Mouse (Mus musculus): ENCODE measurements at regions not wholly inside any gene's neighbourhood (a gene's known extent, or its start where the extent isn't known, plus 50 kb on each side); places are given as distances from the start of the nearest gene placed in this dataset.

GRCm38 (mm10) chr17:45935291-45935690, 96.9 kb downstream of the Vegfa start:
- TF ChIP-seq SMC3 (IDR thresholded peaks at IDR 0.05; ENCODE audit: low read depth, low read length) (no peak), MAFK (IDR thresholded peaks at IDR 0.05; ENCODE audit: insufficient replicate concordance, low read length) (no peak), CTCF (conservative IDR thresholded peaks at IDR 0.05 in 1 of 2, IDR thresholded peaks at IDR 0.05 in 1 of 2; ENCODE audit: low read depth in 2 of 2, low read length in 2 of 2) (no peak), KAT2A (IDR thresholded peaks at IDR 0.05; ENCODE audit: insufficient replicate concordance, low read length) (no peak), GABPA (IDR thresholded peaks at IDR 0.05; ENCODE audit: insufficient replicate concordance, low read depth, low read length) (no peak), USF2 (conservative IDR thresholded peaks at IDR 0.05; ENCODE audit: low read depth, low read length) (no peak), IRF4 (IDR thresholded peaks at IDR 0.05; ENCODE audit: low read depth, low read length) (no peak), EP300 (IDR thresholded peaks at IDR 0.05; ENCODE audit: low read length) (no peak), BHLHE40 (IDR thresholded peaks at IDR 0.05; ENCODE audit: low read depth, low read length) (no peak), POLR2A (IDR thresholded peaks at IDR 0.05; ENCODE audit: low read depth, low read length) (no peak)

Data from CH12.LX (cell line).